Mouse (Mus musculus) cerebellum, adult 2 months (tissue): Measurements from ENCODE around the gene Sephs2.

ENCODE experiments used
- CTCF ChIP-seq: fragments of 200-500 bp; IDR thresholded peaks from 2 replicates; pipeline ENCODE4 v1.5.1; 2011; ENCODE audit warnings: low read depth, mild to moderate bottlenecking, control low read depth, low read length, moderate library complexity, borderline replicate concordance; ENCODE audit not compliant: insufficient read depth
- POLR2A ChIP-seq: fragments of 200-500 bp; IDR thresholded peaks from 2 replicates; pipeline ENCODE4 v1.6.1; 2011; ENCODE audit warnings: low read length, control low read depth, borderline replicate concordance; ENCODE audit not compliant: insufficient read depth

- TF ChIP-seq CTCF (no peak), POLR2A (no peak)
Observed at GRCm38 (mm10) chr7:127231376-127231775, 42.5 kb downstream of the Sephs2 start.
